Mouse (Mus musculus) lung, embryonic 16.5 days (tissue): ENCODE measurements at regions not wholly inside any gene's neighbourhood (a gene's known extent, or its start where the extent isn't known, plus 50 kb on each side); places are given as distances from the start of the nearest gene placed in this dataset.

Experiments
- ATAC-seq: fragments of 200-750 bp; cut with Nextera tagmentation; 2 replicates; pipeline ENCODE4 v1.8.0; 2017; ENCODE audit warnings: low read depth, mild to moderate bottlenecking, moderate library complexity
- H3K27ac ChIP-seq: fragments of 300-500 bp; sonication (generic); 2 replicates; pipeline ENCODE4 v1.5.1; 2014; ENCODE audit warnings: mild to moderate bottlenecking, control low read depth, low read length
- H3K27me3 ChIP-seq: fragments of 300-500 bp; sonication (generic); 2 replicates; pipeline ENCODE4 v1.6.1; 2014; ENCODE audit warnings: low read depth, low read length, mixed read lengths; ENCODE audit not compliant: control insufficient read depth, insufficient read depth
- H3K36me3 ChIP-seq: fragments of 300-500 bp; sonication (generic); 2 replicates; pipeline ENCODE4 v1.6.1; 2014; ENCODE audit warnings: low read length; ENCODE audit not compliant: control insufficient read depth, insufficient read depth
- H3K4me1 ChIP-seq: fragments of 300-500 bp; sonication (generic); replicated peaks from 2 replicates; pipeline ENCODE4 v1.6.1; 2014; ENCODE audit warnings: low read length, mixed read lengths; ENCODE audit not compliant: control insufficient read depth, insufficient read depth
- H3K4me2 ChIP-seq: fragments of 300-500 bp; sonication (generic); 2 replicates; pipeline ENCODE4 v1.6.1; 2014; ENCODE audit warnings: low read depth, low read length, control low read depth
- H3K4me3 ChIP-seq: fragments of 300-500 bp; sonication (generic); 2 replicates; pipeline ENCODE4 v1.5.1; 2014; ENCODE audit warnings: mild to moderate bottlenecking, low read length, control low read depth
- H3K9ac ChIP-seq: fragments of 300-500 bp; sonication (generic); 2 replicates; pipeline ENCODE4 v1.6.1; 2014; ENCODE audit warnings: low read length, control low read depth
- H3K9me3 ChIP-seq: fragments of 300-500 bp; sonication (generic); 2 replicates; pipeline ENCODE4 v1.6.1; 2016; ENCODE audit warnings: low read length; ENCODE audit not compliant: control insufficient read depth
- WGBS: fragments of 180-500 bp; shearing (Covaris S2); extraction: QIAGEN DNeasy Blood & Tissue Kit; methylation state at CpG from one replicate; pipeline ENCODE4 v1.1.7; 2014; 5-methylcytosine and 5-hydroxymethylcytosine counted together

GRCm38 (mm10) chr8:49361443-49361842, 517.7 kb upstream of the Tenm3 start:
- no peak overlapping the region for H3K4me3 ChIP-seq
- WGBS = 75% methylated on average over 2 of the region's 2 CpGs
- no peak overlapping the region for H3K4me2 ChIP-seq
- H3K27ac ChIP-seq = no peak overlapping the region
- no peaks in the 10 kb centered on the region for H3K27me3 ChIP-seq
- ATAC-seq = no peak
- H3K9ac ChIP-seq = no peak overlapping the region
- no peaks in the 10 kb centered on the region for H3K36me3 ChIP-seq
- H3K4me1 ChIP-seq = no peaks in the 10 kb centered on the region
- H3K9me3 ChIP-seq = no peaks in the 10 kb centered on the region

- Histone ChIP-seq H3K9ac (no peak overlapping the region), H3K9me3 (no peaks in the 10 kb centered on the region), H3K27me3 (no peaks in the 10 kb centered on the region), H3K27ac (no peak overlapping the region), H3K36me3 (no peaks in the 10 kb centered on the region), H3K4me1 (no peaks in the 10 kb centered on the region), H3K4me3 (no peak overlapping the region), H3K4me2 (no peak overlapping the region)
- WGBS = 75% methylated on average over 4 of the region's 4 CpGs
- no peak for ATAC-seq
Observed at GRCm38 (mm10) chr8:49360121-49360520, 516.4 kb upstream of the Tenm3 start.

GRCm38 (mm10) chr8:49359671-49360070, 515.9 kb upstream of the Tenm3 start:
- no peak for ATAC-seq
- H3K9me3 ChIP-seq = no peaks in the 10 kb centered on the region
- WGBS = 85% methylated on average over 9 of the region's 9 CpGs

DNA sequence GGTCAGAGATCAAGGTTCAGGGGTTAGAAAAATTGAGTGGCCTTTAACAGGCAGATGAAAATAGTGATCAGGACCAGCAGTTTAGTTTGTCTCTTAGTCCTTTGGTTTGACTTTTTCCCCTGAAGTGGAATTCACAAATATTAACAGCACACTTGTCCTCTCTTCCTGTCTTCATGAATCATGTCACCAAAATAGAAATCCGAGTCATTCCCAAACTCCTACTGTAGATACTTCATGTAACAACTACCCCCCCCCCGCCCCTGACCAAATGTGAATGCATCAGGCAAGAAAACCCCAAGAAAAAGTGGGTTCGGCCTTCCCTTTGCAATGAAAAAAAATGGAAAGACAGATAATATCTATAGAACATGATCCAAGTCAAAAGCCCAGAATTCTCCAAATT, 504.9 kb upstream of the Tenm3 start:
- no peak overlapping the region for H3K9ac ChIP-seq
- H3K36me3 ChIP-seq = no peaks in the 10 kb centered on the region
- WGBS = 66% methylated on average over 3 of the region's 3 CpGs
- H3K27me3 ChIP-seq = no peaks in the 10 kb centered on the region
- H3K4me1 ChIP-seq = no peaks in the 10 kb centered on the region
- no peak overlapping the region for H3K4me2 ChIP-seq
- H3K27ac ChIP-seq = no peak overlapping the region
- H3K4me3 ChIP-seq = no peak overlapping the region
- no peak for ATAC-seq
- H3K9me3 ChIP-seq = no peaks in the 10 kb centered on the region

More at GRCm38 (mm10) chr8:49359671-49360070, 515.9 kb upstream of the Tenm3 start:
- Histone ChIP-seq H3K4me3 (no peak overlapping the region), H3K9ac (no peak overlapping the region), H3K27me3 (no peaks in the 10 kb centered on the region), H3K36me3 (no peaks in the 10 kb centered on the region), H3K27ac (no peak overlapping the region), H3K4me2 (no peak overlapping the region), H3K4me1 (no peaks in the 10 kb centered on the region)

DNA sequence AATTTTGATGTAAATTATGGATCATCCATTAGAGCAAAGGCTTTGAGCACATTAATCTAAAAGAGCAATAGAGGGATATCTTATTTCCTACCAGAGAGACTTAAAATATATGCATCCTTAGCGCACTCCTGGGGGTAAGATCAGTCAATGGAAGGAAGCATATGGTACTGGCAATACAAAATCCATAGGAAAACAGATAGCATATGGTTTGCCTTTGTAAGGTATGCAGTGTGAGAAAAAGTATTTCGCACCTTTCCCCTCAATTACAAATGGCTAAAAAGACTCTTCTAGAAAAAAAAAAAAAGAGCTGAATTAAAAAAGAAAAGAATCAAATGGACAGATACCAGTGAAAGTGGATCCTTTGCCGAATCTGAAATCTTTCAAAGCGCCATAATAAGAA, 495.0 kb upstream of the Tenm3 start:
- no peaks in the 10 kb centered on the region for H3K36me3 ChIP-seq
- H3K4me2 ChIP-seq = no peak overlapping the region
- no peak overlapping the region for H3K27ac ChIP-seq
- no peaks in the 10 kb centered on the region for H3K4me1 ChIP-seq
- H3K9me3 ChIP-seq = no peaks in the 10 kb centered on the region; the same call in 1 of the 2 replicates
- no peak for ATAC-seq
- 82% methylated on average over 4 of the region's 4 CpGs for WGBS
- no peak overlapping the region for H3K4me3 ChIP-seq
- H3K27me3 ChIP-seq = no peaks in the 10 kb centered on the region
- no peak overlapping the region for H3K9ac ChIP-seq

- Histone ChIP-seq H3K9me3 (no peaks in the 10 kb centered on the region), H3K27ac (no peak overlapping the region), H3K4me2 (no peak overlapping the region), H3K9ac (no peak overlapping the region), H3K36me3 (no peaks in the 10 kb centered on the region), H3K4me3 (no peak overlapping the region), H3K27me3 (no peaks in the 10 kb centered on the region), H3K4me1 (no peaks in the 10 kb centered on the region)
- whole genome bisulfite sequencing = 79% methylated on average over 4 of the region's 4 CpGs
- ATAC-seq = no peak
Observed at GRCm38 (mm10) chr8:49326980-49327379, 483.2 kb upstream of the Tenm3 start.

GRCm38 (mm10) chr8:49321404-49321803, 477.7 kb upstream of the Tenm3 start:
- WGBS = 47% methylated on average over 3 of the region's 3 CpGs
- no peaks in the 10 kb centered on the region; the same call in 1 of the 2 replicates for H3K9me3 ChIP-seq
- H3K9ac ChIP-seq = no peak overlapping the region
- ATAC-seq = no peak
- H3K27me3 ChIP-seq = no peaks in the 10 kb centered on the region
- no peak overlapping the region for H3K4me3 ChIP-seq
- H3K4me2 ChIP-seq = no peak overlapping the region
- no peaks in the 10 kb centered on the region for H3K4me1 ChIP-seq
- no peak overlapping the region for H3K27ac ChIP-seq
- no peaks in the 10 kb centered on the region for H3K36me3 ChIP-seq

GRCm38 (mm10) chr8:49313483-49314278, 469.9 kb upstream of the Tenm3 start:
- H3K9ac ChIP-seq = no peak overlapping the region
- H3K4me3 ChIP-seq = no peak overlapping the region
- no peak overlapping the region for H3K27ac ChIP-seq
- H3K4me2 ChIP-seq = no peak overlapping the region
- no peaks in the 10 kb centered on the region; the same call in 1 of the 2 replicates for H3K9me3 ChIP-seq
- 46% methylated on average over 10 of the region's 10 CpGs for WGBS
- H3K27me3 ChIP-seq = no peaks in the 10 kb centered on the region
- no peaks in the 10 kb centered on the region for H3K4me1 ChIP-seq
- H3K36me3 ChIP-seq = no peaks in the 10 kb centered on the region
- no peak for ATAC-seq

- 62% methylated on average over 5 of the region's 5 CpGs for WGBS
- Histone ChIP-seq H3K9me3 (no peaks in the 10 kb centered on the region), H3K4me1 (no peaks in the 10 kb centered on the region), H3K27me3 (no peaks in the 10 kb centered on the region), H3K27ac (no peak overlapping the region), H3K4me3 (no peak overlapping the region), H3K36me3 (no peaks in the 10 kb centered on the region), H3K4me2 (no peak overlapping the region), H3K9ac (no peak overlapping the region)
- no peak for ATAC-seq
Observed at GRCm38 (mm10) chr8:49312816-49313215, 469.1 kb upstream of the Tenm3 start.
